Mouse (Mus musculus) gastrocnemius, adult 2 months (tissue): ENCODE measurements around the gene Neo1. TPM values are rescaled to one million over a fixed set of nuclear protein-coding genes. Genes with fewer than 3 reads are reported as not detected.

Experiments used
- DNase-seq: peaks from one replicate; pipeline ENCODE4 v3.0.0; 2022
- H3K27ac ChIP-seq: fragments of 200-600 bp; 2 replicates; pipeline ENCODE4 v1.8.1; 2022; ENCODE audit warnings: mild to moderate bottlenecking
- H3K4me3 ChIP-seq: fragments of 200-600 bp; 2 replicates; pipeline ENCODE4 v1.8.1; 2022; ENCODE audit warnings: mild to moderate bottlenecking, moderate library complexity
- CTCF ChIP-seq: fragments of 200-600 bp; IDR thresholded peaks from 2 replicates; pipeline ENCODE4 v1.8.1; 2022; ENCODE audit warnings: antibody characterized with exemption, mild to moderate bottlenecking, moderate library complexity
- intact Hi-C: fragments of 180-260 bp; cut with DNase I; formaldehyde crosslinking; loops from one replicate; pipeline ENCODE4 v1.15.1; 2025
- total RNA-seq, 2 experiments: library from RNA; stranded (reverse); gene quantifications; 2 replicates each; pipeline ENCODE4 v1.2.3; 2021

Neo1 gene
- total RNA-seq, 2 experiments from 2014 or later, result 30.2 to 34.2 TPM

DNA sequence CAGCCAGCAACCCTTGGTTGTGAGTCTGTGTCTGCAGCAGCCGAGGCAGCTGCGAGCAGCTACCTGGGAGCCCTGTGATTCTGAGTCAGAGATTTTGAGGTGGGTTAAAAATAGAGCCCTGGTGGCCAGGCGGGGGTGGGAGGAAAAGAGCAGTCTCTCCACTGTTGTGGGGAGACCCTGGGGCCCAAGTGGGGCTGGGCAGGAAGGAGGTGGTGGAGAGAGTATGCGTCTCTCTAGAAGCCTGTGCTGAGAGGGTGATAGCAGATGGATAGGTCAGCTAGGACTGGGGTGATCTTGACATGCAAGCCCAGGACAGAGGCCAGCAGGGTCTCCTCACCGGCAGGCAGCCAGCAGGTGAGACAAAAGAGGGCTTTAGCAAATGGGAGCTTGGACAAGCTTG, 199.1 kb downstream of the Neo1 start:
- intact Hi-C loops, result no loop called here
- H3K27ac ChIP-seq, result no peak overlapping the region
- DNase-seq, result no peak
- no peak for TF ChIP-seq CTCF
- H3K4me3 ChIP-seq, result no peak overlapping the region

DNA sequence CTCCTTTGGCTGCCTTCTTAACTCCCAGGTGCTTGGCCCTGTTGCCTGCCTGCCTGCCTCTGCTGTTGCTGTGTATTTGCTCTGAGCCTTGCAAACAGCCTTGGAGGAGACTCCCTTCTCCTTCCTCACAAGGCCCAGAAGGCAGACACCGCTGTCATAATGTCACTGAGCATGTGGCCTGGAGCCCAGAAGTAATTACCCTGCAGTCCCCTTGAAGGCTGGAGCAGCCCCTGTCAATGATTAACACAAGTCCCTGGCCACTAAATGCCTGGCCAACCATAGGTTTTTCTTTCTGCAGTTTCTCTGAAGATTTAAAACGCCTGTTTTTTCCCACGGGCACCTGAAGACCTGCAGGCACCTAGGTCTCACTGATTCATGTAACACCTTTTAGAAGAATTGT, 203.3 kb downstream of the Neo1 start:
- no peak overlapping the region for H3K4me3 ChIP-seq
- no peak overlapping the region for H3K27ac ChIP-seq
- no peak for TF ChIP-seq CTCF
- intact Hi-C loops, result no loop called here
- DNase-seq, result no peak

DNA sequence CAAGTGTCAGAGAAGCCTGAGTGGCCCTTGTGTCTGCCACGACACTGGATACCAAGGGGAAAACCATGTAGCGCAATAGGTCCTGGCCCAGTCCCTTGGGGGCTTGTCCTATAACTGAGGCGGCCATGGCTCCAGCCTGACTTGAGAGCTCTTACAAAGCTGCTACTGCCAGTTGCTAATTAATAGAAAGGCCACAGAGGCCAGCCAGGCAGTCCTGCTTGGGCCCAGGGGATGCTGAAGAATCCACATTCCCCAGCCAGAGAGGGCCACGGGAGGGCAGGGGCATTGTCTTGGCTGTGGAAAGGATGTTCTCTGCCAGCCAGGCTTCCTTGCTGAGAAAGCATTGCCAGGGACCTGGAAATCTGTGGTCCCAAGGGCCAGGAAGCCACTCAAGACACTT, 206.6 kb downstream of the Neo1 start:
- Histone ChIP-seq H3K4me3 (no peak overlapping the region), H3K27ac (no peak overlapping the region)
- no peak for DNase-seq
- intact Hi-C loops, result no loop called here
- no peak for TF ChIP-seq CTCF

Other genes with a start within 250 kb of the Neo1 start
- 1 to 10 TPM; 1.5 to 2.3 TPM for gene Hcn4, start 213.0 kb downstream of the Neo1 start, total RNA-seq